Mouse (Mus musculus) C2C12 (cell line): ENCODE results near the gene Tas2r126. TPM values are rescaled to one million over a fixed set of nuclear protein-coding genes. Genes with fewer than 3 reads are reported as not detected.
"Not testable (repeated sequence)": the region's sequence is repeated elsewhere in the genome, so short reads cannot be mapped to it uniquely, and the experiment has no call there.

Experiments
- H3K27me3 ChIP-seq: one replicate; pipeline ENCODE4 v1.6.1; 2011; ENCODE audit not compliant: control insufficient read depth, insufficient read depth, insufficient read length
- H3K36me3 ChIP-seq: one replicate; pipeline ENCODE4 v1.6.1; 2011; ENCODE audit not compliant: control insufficient read depth, insufficient read depth
- H3K4me3 ChIP-seq: one replicate; pipeline ENCODE4 v1.5.1; 2011; ENCODE audit warnings: mild to moderate bottlenecking, control low read depth; ENCODE audit not compliant: poor library complexity, insufficient read depth, severe bottlenecking
- H3K79me2 ChIP-seq: one replicate; pipeline ENCODE4 v1.6.1; 2011; ENCODE audit not compliant: control insufficient read depth, insufficient read depth
- H3K79me3 ChIP-seq: one replicate; pipeline ENCODE4 v1.6.1; 2011; ENCODE audit warnings: low read depth, control low read depth
- H3ac ChIP-seq: one replicate; pipeline ENCODE3; 2011; ENCODE audit warnings: low read depth; ENCODE audit not compliant: control insufficient read depth, insufficient read length
- CEBPB ChIP-seq: IDR thresholded peaks from one replicate; pipeline ENCODE4 v1.6.1; 2011; ENCODE audit warnings: low read depth, mild to moderate bottlenecking, control low read depth, moderate library complexity
- CTCF ChIP-seq: IDR thresholded peaks from one replicate; pipeline ENCODE4 v1.5.1; 2011; ENCODE audit not compliant: control insufficient read depth, insufficient read depth, insufficient read length
- FOSL1 ChIP-seq: IDR thresholded peaks from one replicate; pipeline ENCODE4 v1.8.0; 2011; ENCODE audit warnings: mild to moderate bottlenecking, low read length; ENCODE audit not compliant: poor library complexity, insufficient read depth, severe bottlenecking
- MAX ChIP-seq: IDR thresholded peaks from one replicate; pipeline ENCODE4 v1.6.1; 2011; ENCODE audit warnings: mild to moderate bottlenecking, control low read depth
- MYOD1 ChIP-seq: IDR thresholded peaks from one replicate; pipeline ENCODE4 v1.6.1; 2011; ENCODE audit warnings: low read depth; ENCODE audit not compliant: control insufficient read depth, insufficient read length
- MYOG ChIP-seq: IDR thresholded peaks from one replicate; pipeline ENCODE4 v1.6.1; 2011; ENCODE audit not compliant: control insufficient read depth, insufficient read length; ENCODE audit errors: extremely low read depth
- USF1 ChIP-seq: IDR thresholded peaks from one replicate; pipeline ENCODE4 v1.6.1; 2011; ENCODE audit warnings: low read depth, mild to moderate bottlenecking, control low read depth, moderate library complexity
- polyA plus RNA-seq: library from polyadenylated mRNA; unstranded; fragments of >200 nt; fragmentation: generic; extraction: Trizol; gene quantifications from one replicate; pipeline ENCODE4 v1.2.1, GENCODE M21; 2012; ENCODE audit warnings: missing spikeins

Gene Tas2r126
- polyA plus RNA-seq, 1 experiment, result not detected

DNA sequence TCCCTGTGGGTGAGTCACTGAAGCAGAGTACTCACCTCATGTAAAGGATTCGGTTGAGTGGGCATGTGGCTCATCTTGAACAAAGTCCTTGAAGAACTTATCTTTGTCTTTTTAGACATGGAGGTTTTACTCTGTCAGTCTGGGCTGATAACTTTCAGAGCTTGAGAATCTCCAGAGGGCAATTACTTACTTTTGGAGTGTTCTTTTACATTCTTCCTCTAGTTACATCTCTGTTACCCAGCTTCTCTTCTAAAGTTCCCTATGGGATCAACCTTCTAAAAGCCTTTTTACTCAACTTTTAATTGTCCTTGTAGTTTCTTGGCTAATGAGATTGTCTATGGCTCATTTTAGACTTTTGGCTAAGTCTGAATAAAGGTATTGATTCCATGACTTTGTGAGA lies 30.8 kb downstream of the Tas2r126 start, which contains the start of gene Olfr458:
Olfr458 (minus strand) TSS at position 101 of the 400 bp plus-strand sequence.
- H3K79me3 ChIP-seq, result no peaks in the 10 kb centered on the region
- no peaks in the 10 kb centered on the region for H3K79me2 ChIP-seq
- no peak within 1 kb of the TSS for H3ac ChIP-seq
- no peaks in the 10 kb centered on the region for H3K27me3 ChIP-seq
- TF ChIP-seq CTCF (no peak), FOSL1 (no peak), USF1 (no peak), MYOD1 (no peak), CEBPB (no peak), MAX (no peak), MYOG (no peak)
- no peak within 1 kb of the TSS for H3K4me3 ChIP-seq
- no peaks in the 10 kb centered on the region for H3K36me3 ChIP-seq

GRCm38 (mm10) chr6:42470542-42470941 lies 36.2 kb downstream of the Tas2r126 start:
- Histone ChIP-seq H3ac (no peak overlapping the region), H3K36me3 (no peaks in the 10 kb centered on the region), H3K27me3 (no peaks in the 10 kb centered on the region), H3K79me3 (no peaks in the 10 kb centered on the region), H3K4me3 (no peak overlapping the region), H3K79me2 (no peaks in the 10 kb centered on the region)
- TF ChIP-seq CEBPB, result no peak
- no peak for TF ChIP-seq MYOG
- no peak for TF ChIP-seq CTCF
- no peak for TF ChIP-seq FOSL1
- TF ChIP-seq USF1, result no peak
- no peak for TF ChIP-seq MAX
- no peak for TF ChIP-seq MYOD1

DNA sequence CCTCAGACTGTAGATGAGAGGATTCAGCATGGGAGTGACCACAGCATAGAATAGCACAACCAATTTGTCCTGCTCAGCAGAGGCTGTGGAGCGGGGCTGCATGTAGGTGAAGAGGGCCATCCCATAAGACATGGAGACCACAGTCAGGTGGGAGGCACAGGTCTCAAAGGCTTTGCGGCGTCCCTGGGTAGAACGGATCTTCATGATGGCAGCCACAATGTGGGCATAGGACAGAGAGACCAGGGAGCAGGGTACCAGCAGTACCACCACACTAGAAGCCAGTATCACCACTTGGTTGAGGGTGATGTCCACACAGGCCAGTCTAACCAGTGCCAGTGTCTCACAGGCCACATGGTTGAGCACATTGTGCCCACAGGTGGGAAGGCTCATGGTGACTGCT lies 37.0 kb downstream of the Tas2r126 start:
- H3K36me3 ChIP-seq, H3K27me3 ChIP-seq, H3K4me3 ChIP-seq, H3K79me3 ChIP-seq, H3ac ChIP-seq, H3K79me2 ChIP-seq: not testable (repeated sequence)

DNA sequence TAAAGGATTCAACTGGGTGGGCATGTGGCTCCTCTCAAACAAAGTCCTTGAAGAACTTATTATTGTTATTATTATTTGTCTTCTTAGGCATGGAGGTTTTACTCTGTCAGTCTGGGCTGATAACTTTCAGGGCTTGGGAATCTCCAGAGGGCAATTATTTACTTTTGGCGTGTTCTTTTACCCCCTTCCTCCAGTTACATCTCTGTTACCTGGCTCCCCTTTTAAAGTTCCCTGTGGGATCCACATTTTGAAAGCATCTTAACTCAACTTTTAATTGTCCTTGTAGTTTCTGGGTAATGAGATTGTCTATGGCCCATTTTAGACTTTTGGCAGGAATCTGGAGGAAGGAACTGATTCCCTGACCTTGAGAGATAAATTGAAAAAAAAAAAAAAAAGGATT lies 41.9 kb downstream of the Tas2r126 start, which contains the start of gene Olfr457:
Olfr457 (minus strand) TSS at position 101 of the 400 bp plus-strand sequence.
- H3K27me3 ChIP-seq, result no peaks in the 10 kb centered on the region
- H3K4me3 ChIP-seq, result no peak within 1 kb of the TSS

DNA sequence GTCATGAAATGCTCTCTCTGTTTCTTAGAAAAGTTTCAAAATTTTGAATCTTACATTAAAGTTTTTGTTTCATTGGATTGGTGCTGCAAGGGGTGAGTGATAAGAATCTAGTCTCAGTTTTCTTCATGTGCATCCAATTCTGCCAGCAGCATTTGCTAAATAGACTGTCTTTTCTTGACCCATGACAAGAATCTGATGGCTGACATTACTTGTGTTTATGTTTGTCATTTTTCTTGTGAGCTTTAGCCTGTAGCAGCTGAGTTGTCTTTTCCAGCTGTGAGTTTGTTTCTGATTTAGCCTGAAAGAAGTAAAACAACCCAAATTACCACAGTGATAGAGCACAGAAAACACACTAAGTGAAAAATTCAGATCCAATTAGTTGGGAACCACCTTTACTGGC lies 50.3 kb downstream of the Tas2r126 start:
- H3K4me3 ChIP-seq, result no peak overlapping the region
- H3K36me3 ChIP-seq, result no peaks in the 10 kb centered on the region
- no peak for TF ChIP-seq MAX
- no peak for TF ChIP-seq MYOG
- TF ChIP-seq FOSL1, result no peak
- no peak for TF ChIP-seq USF1
- no peaks in the 10 kb centered on the region for H3K79me3 ChIP-seq
- H3K27me3 ChIP-seq, result no peaks in the 10 kb centered on the region
- no peaks in the 10 kb centered on the region for H3K79me2 ChIP-seq
- H3ac ChIP-seq, result no peak overlapping the region

More for the DNA sequence above, 41.9 kb downstream of the Tas2r126 start, which contains the start of gene Olfr457:
- no peaks in the 10 kb centered on the region for H3K36me3 ChIP-seq
- TF ChIP-seq MYOG (no peak), FOSL1 (no peak), MAX (no peak), USF1 (no peak), CEBPB (no peak), MYOD1 (no peak), CTCF (no peak)
- H3K79me2 ChIP-seq, result no peaks in the 10 kb centered on the region
- no peak within 1 kb of the TSS for H3ac ChIP-seq
- H3K79me3 ChIP-seq, result no peaks in the 10 kb centered on the region

Other genes starting within 250 kb of the Tas2r126 start
- gene Tas2r144, start 219.2 kb upstream of the Tas2r126 start, polyA plus RNA-seq, result not detected
- gene Gstk1, start 188.6 kb upstream of the Tas2r126 start, polyA plus RNA-seq, result 1.5 TPM
- 0.04 TPM for gene Tmem139, start 172.6 kb upstream of the Tas2r126 start, polyA plus RNA-seq
- 11.7 TPM for gene Casp2, start 169.6 kb upstream of the Tas2r126 start, polyA plus RNA-seq
- gene Clcn1, start 147.8 kb upstream of the Tas2r126 start, polyA plus RNA-seq, result 0.42 TPM
- gene Fam131b, start 109.9 kb upstream of the Tas2r126 start, polyA plus RNA-seq, result 15.6 TPM
- 694 TPM for gene Zyx, start 84.9 kb upstream of the Tas2r126 start, polyA plus RNA-seq
- 8.4 TPM for gene Epha1, start 61.3 kb upstream of the Tas2r126 start, polyA plus RNA-seq
- not detected for gene Tas2r143, start 34.3 kb upstream of the Tas2r126 start, polyA plus RNA-seq
- not detected for gene Tas2r135, start 29.1 kb upstream of the Tas2r126 start, polyA plus RNA-seq
- gene Olfr458, start 30.7 kb downstream of the Tas2r126 start, polyA plus RNA-seq, result not detected
- not detected for gene Olfr457, start 41.8 kb downstream of the Tas2r126 start, polyA plus RNA-seq
- 0.06 TPM for gene Olfr456, start 52.7 kb downstream of the Tas2r126 start, polyA plus RNA-seq
- gene Olfr455, start 113.1 kb downstream of the Tas2r126 start, polyA plus RNA-seq, result 0.01 TPM
- gene Tcaf3, start 163.2 kb downstream of the Tas2r126 start, polyA plus RNA-seq, result not detected
- gene Tcaf2, start 210.7 kb downstream of the Tas2r126 start, polyA plus RNA-seq, result 4.3 TPM